9 mouse cellular contexts compared by ENCODE assay signal in the genomic region with DNA sequence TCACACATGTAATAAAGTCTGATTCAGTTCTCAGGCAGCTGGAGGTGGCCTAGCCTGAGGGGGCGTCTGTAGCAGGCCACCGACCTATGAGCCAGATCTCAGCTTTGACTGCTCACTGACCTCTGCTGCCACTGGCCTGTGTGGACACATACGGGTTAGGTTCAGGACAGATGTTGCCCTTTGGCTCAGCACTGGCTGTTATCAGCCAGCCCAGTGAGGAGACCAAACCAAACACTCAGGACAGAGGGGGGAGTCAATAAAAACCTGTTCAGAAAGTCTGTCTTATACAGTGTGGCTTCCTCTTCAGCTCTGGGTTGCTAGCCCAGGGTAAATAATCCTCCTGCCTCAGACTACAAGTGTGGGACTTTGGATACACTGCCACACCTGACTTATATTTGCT. TPM values are rescaled to one million over a fixed set of nuclear protein-coding genes. Genes with fewer than 3 reads are reported as not detected.
A peak's percentile ranks its signal among the peaks of the same experiment; 100 is the strongest.
DNase-seq lines count a peak whose midpoint lies in the region; ATAC-seq lines count a peak whose summit lies in the region.
"Had no signal": no experiment of that assay in that cellular context is flagged by ENCODE, and none has a peak within 500 bp of the region (broad histone marks: within the 10 kb centered on the region; RNA-seq: fewer than 3 reads in every experiment).

No protein-coding gene starts in this region.

- DNase-seq in adrenal gland, postnatal 14 days: peak; percentile 45
- DNase-seq in adrenal gland, adult 8-10 months: no peak
- DNase-seq in midbrain, embryonic 10.5 days (ENCODE audit: low spot score): peak; percentile 32
- no peak for DNase-seq in midbrain, embryonic 14.5 days
- DNase-seq in left cerebral cortex, adult 18-20 months (ENCODE audit: low spot score in 2 of 2): no peak
- no peak for DNase-seq in T-cell, adult 2 months (ENCODE audit: low spot score)
- DNase-seq in midbrain, embryonic 11.5 days (ENCODE audit: low spot score, missing footprints): no peak
- DNase-seq: forebrain, postnatal 0 days had no signal

- H3K9ac ChIP-seq in midbrain, embryonic 14.5 days (replicated peaks; ENCODE audit: low read length): no peak overlapping the region
- H3K9ac ChIP-seq in limb, embryonic 13.5 days: 0 out of 2 replicates have a peak overlapping the region, but pooled peaks have one; percentile 25
- no peak overlapping the region for H3K9ac ChIP-seq in midbrain, embryonic 11.5 days (ENCODE audit: low read length)
- H3K9ac ChIP-seq: forebrain, postnatal 0 days had no signal

- H3K27me3 ChIP-seq in midbrain, embryonic 10.5 days (ENCODE audit: low read depth, poor library complexity, severe bottlenecking): peaks cover 66% of the 10 kb centered on the region
- no peaks in the 10 kb centered on the region for H3K27me3 ChIP-seq in midbrain, embryonic 14.5 days (ENCODE audit: control insufficient read depth, insufficient read depth, low read length)
- H3K27me3 ChIP-seq in limb, embryonic 13.5 days: no peaks in the 10 kb centered on the region
- H3K27me3 ChIP-seq in midbrain, embryonic 11.5 days (ENCODE audit: control insufficient read depth, insufficient read depth, low read length): peaks cover 6% of the 10 kb centered on the region; the same call in 1 of the 2 replicates

- H3K4me2 ChIP-seq in midbrain, embryonic 14.5 days (ENCODE audit: low read length): no peak overlapping the region
- H3K4me2 ChIP-seq in limb, embryonic 13.5 days (replicated peaks): no peak overlapping the region
- no peak overlapping the region for H3K4me2 ChIP-seq in midbrain, embryonic 11.5 days

- H3K4me3 ChIP-seq in midbrain, embryonic 10.5 days: no peak overlapping the region
- H3K4me3 ChIP-seq in midbrain, embryonic 14.5 days (replicated peaks; ENCODE audit: low read depth, low read length): no peak overlapping the region
- H3K4me3 ChIP-seq in limb, embryonic 13.5 days: no peak overlapping the region
- H3K4me3 ChIP-seq in midbrain, embryonic 11.5 days (ENCODE audit: low read depth, low read length): no peak overlapping the region

- no peaks in the 10 kb centered on the region for H3K36me3 ChIP-seq in midbrain, embryonic 10.5 days
- no peaks in the 10 kb centered on the region for H3K36me3 ChIP-seq in midbrain, embryonic 14.5 days (ENCODE audit: control insufficient read depth, insufficient read depth, low read length)
- H3K36me3 ChIP-seq in limb, embryonic 13.5 days: no peaks in the 10 kb centered on the region
- no peaks in the 10 kb centered on the region for H3K36me3 ChIP-seq in midbrain, embryonic 11.5 days (ENCODE audit: control insufficient read depth, insufficient read depth, low read length)

- peaks cover 52% of the 10 kb centered on the region for H3K4me1 ChIP-seq in midbrain, embryonic 10.5 days
- peaks cover 12% of the 10 kb centered on the region for H3K4me1 ChIP-seq in midbrain, embryonic 14.5 days (ENCODE audit: control insufficient read depth, insufficient read depth, low read length)
- peaks cover 19% of the 10 kb centered on the region for H3K4me1 ChIP-seq in limb, embryonic 13.5 days
- H3K4me1 ChIP-seq in midbrain, embryonic 11.5 days (ENCODE audit: control insufficient read depth, insufficient read depth, low read length): peaks cover 21% of the 10 kb centered on the region

- 12% methylated on average over 3 of the region's 3 CpGs for WGBS in midbrain, embryonic 10.5 days
- 10% methylated on average over 3 of the region's 3 CpGs for WGBS in midbrain, embryonic 14.5 days
- 5% methylated on average over 3 of the region's 3 CpGs for WGBS in limb, embryonic 13.5 days
- 5% methylated on average over 3 of the region's 3 CpGs for WGBS in midbrain, embryonic 11.5 days

- ATAC-seq in midbrain, embryonic 14.5 days (ENCODE audit: low FRiP score, low TSS enrichment): no peak
- no peak for ATAC-seq in limb, embryonic 13.5 days (ENCODE audit: low FRiP score, low read depth)
- no peak for ATAC-seq in midbrain, embryonic 11.5 days (ENCODE audit: low FRiP score)
- ATAC-seq: forebrain, postnatal 0 days had no signal

- H3K9me3 ChIP-seq in midbrain, embryonic 10.5 days (replicated peaks): no peaks in the 10 kb centered on the region
- no peaks in the 10 kb centered on the region for H3K9me3 ChIP-seq in midbrain, embryonic 14.5 days (ENCODE audit: control insufficient read depth, low read length)
- no peaks in the 10 kb centered on the region for H3K9me3 ChIP-seq in limb, embryonic 13.5 days
- H3K9me3 ChIP-seq in midbrain, embryonic 11.5 days (ENCODE audit: control insufficient read depth, low read length): no peaks in the 10 kb centered on the region

- H3K27ac ChIP-seq in midbrain, embryonic 10.5 days (replicated peaks): peak overlapping the region; percentile 47
- no peak overlapping the region for H3K27ac ChIP-seq in midbrain, embryonic 14.5 days (replicated peaks; ENCODE audit: low read depth, low read length)
- peak overlapping the region; percentile 16; the same call in 1 of the 2 replicates for H3K27ac ChIP-seq in limb, embryonic 13.5 days
- H3K27ac ChIP-seq in midbrain, embryonic 11.5 days (ENCODE audit: low read depth, low read length): no peak overlapping the region

RNA-seq across cellular contexts. Expression of a gene that starts 10.9 kb away (rescaled TPM):
- total RNA-seq in adrenal gland, postnatal 14 days (2021): 72.6 and 73.7 TPM in 2 replicates
- total RNA-seq in adrenal gland, adult 8-10 months (2022): 10 to 100 TPM; 75.8 to 97.0 (median 91.9) TPM
- polyA plus RNA-seq in midbrain, embryonic 10.5 days (2016; fragmentation: Nextera tagmentation; extraction: Ambion mirVana): 7.9 and 8.9 TPM in 2 replicates
- 6.0 and 7.4 TPM in 2 replicates for polyA plus RNA-seq in midbrain, embryonic 14.5 days (2014; fragmentation: Nextera tagmentation; extraction: Ambion mirVana)
- polyA plus RNA-seq in limb, embryonic 13.5 days (2015; fragmentation: Nextera tagmentation; extraction: Ambion mirVana): 11.6 and 12.0 TPM in 2 replicates
- total RNA-seq in left cerebral cortex, adult 18-20 months (2021): 10 to 100 TPM; 23.8 to 32.2 TPM
- polyA plus RNA-seq in midbrain, embryonic 11.5 days (2014; fragmentation: Nextera tagmentation; extraction: Ambion mirVana): 11.2 and 11.7 TPM in 2 replicates

RNA-seq across cellular contexts. Expression of a gene that starts 28.1 kb away (rescaled TPM):
- not detected in 2 replicates for total RNA-seq in adrenal gland, postnatal 14 days (2021)
- total RNA-seq in adrenal gland, adult 8-10 months (2022): under 1 TPM; 0.17 to 0.48 (median 0.33) TPM
- 0.59 and 0.66 TPM in 2 replicates for polyA plus RNA-seq in midbrain, embryonic 10.5 days (2016; fragmentation: Nextera tagmentation; extraction: Ambion mirVana)
- polyA plus RNA-seq in midbrain, embryonic 14.5 days (2014; fragmentation: Nextera tagmentation; extraction: Ambion mirVana): 0.21 TPM in 1 of 2 replicates, not detected in the other
- polyA plus RNA-seq in limb, embryonic 13.5 days (2015; fragmentation: Nextera tagmentation; extraction: Ambion mirVana): 6.0 and 7.4 TPM in 2 replicates
- total RNA-seq in left cerebral cortex, adult 18-20 months (2021): under 1 TPM; 0.44 to 0.68 TPM
- polyA plus RNA-seq in midbrain, embryonic 11.5 days (2014; fragmentation: Nextera tagmentation; extraction: Ambion mirVana): 0.51 and 0.90 TPM in 2 replicates

RNA-seq across cellular contexts. Expression of a gene that starts 44.5 kb away (rescaled TPM):
- total RNA-seq in adrenal gland, postnatal 14 days (2021): 22.5 and 23.2 TPM in 2 replicates
- total RNA-seq in adrenal gland, adult 8-10 months (2022): 10 to 100 TPM; 15.6 to 31.6 (median 21.4) TPM
- 115 and 128 TPM in 2 replicates for polyA plus RNA-seq in midbrain, embryonic 10.5 days (2016; fragmentation: Nextera tagmentation; extraction: Ambion mirVana)
- 27.6 and 30.6 TPM in 2 replicates for polyA plus RNA-seq in midbrain, embryonic 14.5 days (2014; fragmentation: Nextera tagmentation; extraction: Ambion mirVana)
- 75.9 and 76.6 TPM in 2 replicates for polyA plus RNA-seq in limb, embryonic 13.5 days (2015; fragmentation: Nextera tagmentation; extraction: Ambion mirVana)
- total RNA-seq in left cerebral cortex, adult 18-20 months (2021): 10 to 100 TPM; 15.5 to 18.3 TPM
- 76.5 and 82.5 TPM in 2 replicates for polyA plus RNA-seq in midbrain, embryonic 11.5 days (2014; fragmentation: Nextera tagmentation; extraction: Ambion mirVana)

RNA-seq across cellular contexts. Expression of a gene that starts 50.1 kb away (rescaled TPM):
- 1.5 and 1.6 TPM in 2 replicates for total RNA-seq in adrenal gland, postnatal 14 days (2021)
- 1 to 10 TPM; 1.1 to 1.9 (median 1.6) TPM for total RNA-seq in adrenal gland, adult 8-10 months (2022)
- polyA plus RNA-seq in midbrain, embryonic 10.5 days (2016; fragmentation: Nextera tagmentation; extraction: Ambion mirVana): 0.10 and 0.50 TPM in 2 replicates
- 0.18 and 0.39 TPM in 2 replicates for polyA plus RNA-seq in midbrain, embryonic 14.5 days (2014; fragmentation: Nextera tagmentation; extraction: Ambion mirVana)
- 0.23 and 0.36 TPM in 2 replicates for polyA plus RNA-seq in limb, embryonic 13.5 days (2015; fragmentation: Nextera tagmentation; extraction: Ambion mirVana)
- 1 to 10 TPM; 1.7 to 2.1 TPM for total RNA-seq in left cerebral cortex, adult 18-20 months (2021)
- polyA plus RNA-seq in midbrain, embryonic 11.5 days (2014; fragmentation: Nextera tagmentation; extraction: Ambion mirVana): 0.37 TPM in 1 of 2 replicates, not detected in the other

Comparison
In these comparisons a context has a peak if more than half of its experiments do, and no peak if none do; other contexts are left out.
1. DNase-seq: peak in adrenal gland, postnatal 14 days (single experiment) and midbrain, embryonic 10.5 days (single experiment); none in adrenal gland, adult 8-10 months (single experiment), midbrain, embryonic 14.5 days (single experiment), left cerebral cortex, adult 18-20 months (0 of 2), T-cell, adult 2 months (single experiment) and midbrain, embryonic 11.5 days (single experiment).
2. H3K27ac ChIP-seq: peak in midbrain, embryonic 10.5 days (single experiment) and limb, embryonic 13.5 days (single experiment); none in midbrain, embryonic 14.5 days (single experiment) and midbrain, embryonic 11.5 days (single experiment).